Mouse (Mus musculus): ENCODE measurements around the gene Slc9a9.

DNA sequence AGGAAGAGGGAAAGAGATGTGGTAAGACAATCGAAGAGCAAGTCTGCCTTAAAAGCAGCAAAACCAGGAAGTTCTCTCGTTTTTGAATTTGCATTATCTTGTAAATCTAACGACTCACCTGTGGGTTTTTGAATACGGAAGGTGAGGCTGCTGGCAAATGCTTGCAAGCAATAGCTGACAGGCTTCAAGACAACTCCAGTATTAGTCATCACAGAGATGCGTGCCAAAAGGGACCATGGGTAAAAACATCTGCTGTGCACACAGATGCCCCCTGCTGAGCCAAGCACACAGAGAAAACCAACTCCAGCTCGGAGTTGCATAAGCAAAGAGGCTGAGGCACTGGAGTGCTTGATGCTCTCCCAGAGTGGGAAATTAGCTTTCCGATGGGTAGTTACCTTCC is 1.1 kb upstream of the Slc9a9 start:
- TF ChIP-seq GATA1 (IDR thresholded peaks at IDR 0.05; ENCODE audit: low read length) (no peak), TAL1 (IDR thresholded peaks at IDR 0.05; ENCODE audit: low read length) (no peak)
